Mouse (Mus musculus): ENCODE measurements around the gene Calcoco1. TPM values are rescaled to one million over a fixed set of nuclear protein-coding genes. Genes with fewer than 3 reads are reported as not detected.

Calcoco1 gene
- polyA plus RNA-seq, 1 experiment from 2014 or later = 14.4 TPM

DNA sequence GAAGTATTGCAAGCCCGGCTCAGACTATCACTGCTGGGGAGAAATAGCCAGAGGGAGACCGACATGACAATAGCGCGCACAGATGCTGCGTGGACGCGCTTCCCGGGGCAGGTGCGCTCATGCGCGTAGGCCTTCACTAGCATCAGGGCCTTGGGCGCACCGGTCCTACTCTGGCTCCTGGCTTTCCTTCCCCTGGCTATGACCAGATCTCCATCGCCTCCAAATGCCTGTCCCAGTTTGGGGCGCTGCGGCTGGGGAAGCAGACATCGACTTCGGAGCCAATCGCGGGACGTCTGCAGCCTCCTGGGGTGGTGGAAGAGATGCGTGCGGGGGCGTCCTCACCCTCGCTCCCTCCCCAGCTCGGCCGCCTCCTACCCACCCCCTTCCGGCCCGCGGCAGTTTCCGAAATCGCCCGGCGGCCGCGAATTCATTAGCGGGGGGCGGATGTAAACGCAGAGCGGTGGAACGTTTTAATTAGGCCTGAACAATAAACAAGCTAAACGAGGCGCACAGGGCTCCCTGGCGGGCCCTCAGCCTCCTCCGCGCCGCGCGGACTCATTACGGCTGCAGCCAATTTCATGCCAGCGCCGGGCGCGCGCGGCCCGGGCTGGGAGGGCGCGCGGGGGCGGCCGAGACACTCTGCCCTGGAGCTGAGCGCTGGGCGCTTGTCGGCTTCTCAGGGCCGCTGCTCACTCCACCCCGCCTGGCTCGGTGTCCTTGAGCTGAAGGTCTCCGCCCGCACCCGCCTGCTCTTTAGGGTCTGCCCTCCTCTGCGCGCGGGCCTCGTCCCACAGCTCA, 24.7 kb upstream of the Calcoco1 start:
- no peak for TF ChIP-seq CTCF (IDR thresholded peaks at IDR 0.05; ENCODE audit: low read depth)
- Histone ChIP-seq H3K36me3 (ENCODE audit: control insufficient read depth, insufficient read depth) (no peaks in the 10 kb centered on the region), H3K4me2 (replicated peaks; ENCODE audit: low read depth) (peak overlapping the region; percentile 69), H3K27me3 (replicated peaks; ENCODE audit: control insufficient read depth, insufficient read depth, low read length) (peaks cover 77% of the 10 kb centered on the region), H3K27ac (ENCODE audit: low read depth, low read length) (no peak overlapping the region), H3K4me3 (ENCODE audit: low read depth, low read length) (peak overlapping the region; percentile 44), H3K9ac (ENCODE audit: low read depth, low read length) (no peak overlapping the region; the same call in 1 of the 2 replicates), H3K4me1 (replicated peaks; ENCODE audit: control insufficient read depth, insufficient read depth, low read length) (no peaks in the 10 kb centered on the region), H3K9me3 (ENCODE audit: control insufficient read depth) (no peaks in the 10 kb centered on the region)
- no peak for ATAC-seq
- WGBS = 1% methylated on average over 71 of the region's 75 CpGs

DNA sequence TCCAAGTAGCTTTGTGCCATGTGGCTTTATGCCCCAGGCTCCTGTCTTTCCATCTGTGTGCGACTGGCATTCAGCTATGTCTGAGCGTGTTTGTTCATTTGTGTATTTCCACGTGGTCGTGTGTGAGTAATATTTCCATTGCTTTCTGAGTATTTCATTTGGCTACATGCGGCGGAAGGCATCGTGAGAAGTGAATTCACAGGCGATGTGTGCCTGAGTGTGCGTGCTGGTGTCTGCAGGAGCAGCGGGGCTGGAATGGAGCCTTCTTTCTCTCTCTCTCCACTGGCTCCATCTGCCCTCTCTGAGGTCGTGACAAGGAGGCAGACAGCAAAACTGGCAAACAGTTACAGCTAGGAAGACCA, 24.1 kb upstream of the Calcoco1 start:
- Histone ChIP-seq H3K4me2 (replicated peaks; ENCODE audit: low read depth) (peak overlapping the region; percentile 69), H3K36me3 (ENCODE audit: control insufficient read depth, insufficient read depth) (no peaks in the 10 kb centered on the region), H3K9me3 (ENCODE audit: control insufficient read depth) (no peaks in the 10 kb centered on the region), H3K27me3 (replicated peaks; ENCODE audit: control insufficient read depth, insufficient read depth, low read length) (peaks cover 80% of the 10 kb centered on the region), H3K27ac (ENCODE audit: low read depth, low read length) (no peak overlapping the region), H3K4me1 (replicated peaks; ENCODE audit: control insufficient read depth, insufficient read depth, low read length) (no peaks in the 10 kb centered on the region), H3K9ac (ENCODE audit: low read depth, low read length) (no peak overlapping the region), H3K4me3 (ENCODE audit: low read depth, low read length) (peak overlapping the region; percentile 44; the same call in 1 of the 2 replicates)
- ATAC-seq = no peak
- WGBS = 13% methylated on average over 11 of the region's 11 CpGs
- no peak for TF ChIP-seq CTCF (IDR thresholded peaks at IDR 0.05; ENCODE audit: low read depth)

DNA sequence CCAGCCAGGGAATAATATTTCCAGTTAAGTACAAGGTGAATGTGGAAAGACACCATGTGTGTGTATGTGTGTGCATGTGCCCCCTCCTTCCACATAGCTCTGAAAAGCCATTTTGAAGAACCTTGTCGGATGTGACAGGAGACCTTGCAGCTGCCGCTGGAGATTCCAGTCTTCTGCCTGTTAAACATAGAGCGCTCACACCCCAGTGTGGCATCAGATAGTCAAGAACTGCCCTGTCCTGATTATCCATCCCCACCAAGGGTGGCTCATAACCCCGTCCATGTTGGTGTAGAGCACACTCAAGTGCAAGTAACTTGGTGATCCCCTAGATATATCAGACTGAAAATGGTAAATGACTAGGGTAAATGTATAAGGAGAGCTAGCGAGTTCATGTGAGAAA, 23.4 kb upstream of the Calcoco1 start:
- Histone ChIP-seq H3K27me3 (replicated peaks; ENCODE audit: control insufficient read depth, insufficient read depth, low read length) (peaks cover 77% of the 10 kb centered on the region), H3K4me3 (ENCODE audit: low read depth, low read length) (no peak overlapping the region), H3K4me2 (replicated peaks; ENCODE audit: low read depth) (no peak overlapping the region), H3K4me1 (replicated peaks; ENCODE audit: control insufficient read depth, insufficient read depth, low read length) (no peaks in the 10 kb centered on the region), H3K27ac (ENCODE audit: low read depth, low read length) (no peak overlapping the region), H3K9me3 (ENCODE audit: control insufficient read depth) (no peaks in the 10 kb centered on the region), H3K36me3 (ENCODE audit: control insufficient read depth, insufficient read depth) (no peaks in the 10 kb centered on the region), H3K9ac (ENCODE audit: low read depth, low read length) (no peak overlapping the region)
- TF ChIP-seq CTCF (IDR thresholded peaks at IDR 0.05; ENCODE audit: low read depth) = no peak
- WGBS = 31% methylated on average over 5 of the region's 5 CpGs
- ATAC-seq = no peak

DNA sequence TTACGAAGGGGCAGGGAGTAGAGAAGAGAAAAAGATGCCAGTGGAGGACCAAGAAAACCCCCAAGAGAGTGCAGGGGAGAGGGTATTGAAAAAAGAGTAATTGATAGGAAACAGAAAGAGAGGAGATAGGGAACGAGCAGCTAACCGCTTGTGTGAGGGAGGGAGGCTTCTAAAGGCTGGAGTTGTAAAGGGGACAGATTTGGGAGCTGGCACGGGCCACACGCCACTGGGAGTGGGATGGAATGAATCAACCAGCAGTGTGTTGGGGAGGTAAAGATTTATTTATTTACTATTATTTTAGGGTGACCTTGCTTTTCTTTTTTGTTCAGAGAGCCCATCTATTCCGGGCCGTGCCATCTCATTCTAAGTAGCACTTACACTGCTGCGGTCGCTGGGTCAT, 22.9 kb upstream of the Calcoco1 start:
- Histone ChIP-seq H3K4me3 (ENCODE audit: low read depth, low read length) (no peak overlapping the region), H3K4me1 (replicated peaks; ENCODE audit: control insufficient read depth, insufficient read depth, low read length) (no peaks in the 10 kb centered on the region), H3K36me3 (ENCODE audit: control insufficient read depth, insufficient read depth) (no peaks in the 10 kb centered on the region; the same call in 1 of the 2 replicates), H3K9ac (ENCODE audit: low read depth, low read length) (no peak overlapping the region), H3K9me3 (ENCODE audit: control insufficient read depth) (no peaks in the 10 kb centered on the region), H3K4me2 (replicated peaks; ENCODE audit: low read depth) (no peak overlapping the region), H3K27me3 (replicated peaks; ENCODE audit: control insufficient read depth, insufficient read depth, low read length) (peaks cover 78% of the 10 kb centered on the region), H3K27ac (ENCODE audit: low read depth, low read length) (no peak overlapping the region)
- TF ChIP-seq CTCF (IDR thresholded peaks at IDR 0.05; ENCODE audit: low read depth) = no peak
- ATAC-seq = no peak
- WGBS = 17% methylated on average over 9 of the region's 9 CpGs

GRCm38 (mm10) chr15:102744416-102744815, 22.4 kb upstream of the Calcoco1 start:
- TF ChIP-seq CTCF (IDR thresholded peaks at IDR 0.05; ENCODE audit: low read depth) = no peak
- Histone ChIP-seq H3K4me2 (replicated peaks; ENCODE audit: low read depth) (no peak overlapping the region), H3K9ac (ENCODE audit: low read depth, low read length) (no peak overlapping the region), H3K4me1 (replicated peaks; ENCODE audit: control insufficient read depth, insufficient read depth, low read length) (no peaks in the 10 kb centered on the region), H3K27me3 (replicated peaks; ENCODE audit: control insufficient read depth, insufficient read depth, low read length) (peaks cover 78% of the 10 kb centered on the region), H3K9me3 (ENCODE audit: control insufficient read depth) (no peaks in the 10 kb centered on the region), H3K36me3 (ENCODE audit: control insufficient read depth, insufficient read depth) (no peaks in the 10 kb centered on the region; the same call in 1 of the 2 replicates), H3K27ac (ENCODE audit: low read depth, low read length) (no peak overlapping the region), H3K4me3 (ENCODE audit: low read depth, low read length) (no peak overlapping the region)
- 16% methylated on average over 7 of the region's 7 CpGs for WGBS
- no peak for ATAC-seq

DNA sequence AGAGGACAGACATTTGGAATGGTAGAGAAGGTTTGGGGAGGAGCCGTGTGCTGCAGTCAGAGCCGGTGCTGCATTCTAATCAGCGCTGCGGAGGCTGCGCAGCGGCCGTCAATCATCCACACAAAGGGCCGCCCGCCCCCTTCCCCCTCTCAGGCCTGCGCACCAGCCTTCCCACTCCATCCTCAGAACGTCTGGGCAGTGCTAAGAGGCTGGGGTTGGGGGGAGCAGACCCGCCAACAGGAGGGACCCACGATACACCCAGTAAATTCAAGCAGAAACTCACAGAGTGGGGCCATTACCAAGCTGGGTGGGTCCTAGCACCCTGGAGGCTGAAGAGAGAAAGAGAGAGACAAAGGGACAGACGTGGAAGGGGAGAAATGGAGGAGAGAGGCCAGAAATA, 22.0 kb upstream of the Calcoco1 start:
- Histone ChIP-seq H3K27me3 (replicated peaks; ENCODE audit: control insufficient read depth, insufficient read depth, low read length) (peaks cover 74% of the 10 kb centered on the region), H3K4me3 (ENCODE audit: low read depth, low read length) (no peak overlapping the region), H3K4me1 (replicated peaks; ENCODE audit: control insufficient read depth, insufficient read depth, low read length) (no peaks in the 10 kb centered on the region), H3K36me3 (ENCODE audit: control insufficient read depth, insufficient read depth) (no peaks in the 10 kb centered on the region; the same call in 1 of the 2 replicates), H3K27ac (ENCODE audit: low read depth, low read length) (no peak overlapping the region), H3K9ac (ENCODE audit: low read depth, low read length) (no peak overlapping the region), H3K4me2 (replicated peaks; ENCODE audit: low read depth) (no peak overlapping the region), H3K9me3 (ENCODE audit: control insufficient read depth) (no peaks in the 10 kb centered on the region)
- 3% methylated on average over 14 of the region's 14 CpGs for WGBS
- TF ChIP-seq CTCF (IDR thresholded peaks at IDR 0.05; ENCODE audit: low read depth) = no peak
- ATAC-seq = no peak

Data from intestine, postnatal 0 days (tissue).